Mouse (Mus musculus) cerebellum, adult 2 months (tissue): ENCODE results near the gene Vwa1. TPM values are rescaled to one million over a fixed set of nuclear protein-coding genes. Genes with fewer than 3 reads are reported as not detected.
A peak's percentile ranks its signal among the peaks of the same experiment; 100 is the strongest.
"Not testable (repeated sequence)": the region's sequence is repeated elsewhere in the genome, so short reads cannot be mapped to it uniquely, and the experiment has no call there.

Experiments used
- DNase-seq, 2 experiments: peaks; one replicate each; pipeline ENCODE4 v3.0.0; 2021
- H3K27ac ChIP-seq: fragments of 200-500 bp; 2 replicates; pipeline ENCODE4 v1.5.1; 2012; ENCODE audit warnings: low read length, control low read depth, inconsistent platforms; ENCODE audit not compliant: insufficient read depth
- H3K27me3 ChIP-seq: fragments of 200-500 bp; 2 replicates; pipeline ENCODE4 v1.6.1; 2012; ENCODE audit warnings: inconsistent platforms, mild to moderate bottlenecking, low read length, moderate library complexity; ENCODE audit not compliant: control insufficient read depth, insufficient read depth
- H3K4me1 ChIP-seq: fragments of 200-500 bp; 2 replicates; pipeline ENCODE4 v1.6.1; 2011; ENCODE audit warnings: low read length; ENCODE audit not compliant: control insufficient read depth, insufficient read depth
- H3K4me3 ChIP-seq: fragments of 200-500 bp; replicated peaks from 2 replicates; pipeline ENCODE3; 2011; ENCODE audit warnings: mild to moderate bottlenecking, low read depth, low read length, control low read depth; ENCODE audit not compliant: insufficient read depth
- CTCF ChIP-seq: fragments of 200-500 bp; IDR thresholded peaks from 2 replicates; pipeline ENCODE4 v1.5.1; 2011; ENCODE audit warnings: low read depth, mild to moderate bottlenecking, control low read depth, low read length, moderate library complexity, borderline replicate concordance; ENCODE audit not compliant: insufficient read depth
- POLR2A ChIP-seq: fragments of 200-500 bp; IDR thresholded peaks from 2 replicates; pipeline ENCODE4 v1.6.1; 2011; ENCODE audit warnings: low read length, control low read depth, borderline replicate concordance; ENCODE audit not compliant: insufficient read depth
- WGBS: fragments of 180-500 bp; shearing (Covaris S2); methylation state at CpG from one replicate; pipeline ENCODE4 v1.1.7; 2018; 5-methylcytosine and 5-hydroxymethylcytosine counted together
- polyA plus RNA-seq: library from polyadenylated mRNA; depleted of rRNA; stranded (reverse); fragments of >200 nt; gene quantifications from 2 replicates; pipeline ENCODE4 v1.2.3, GENCODE M21; 2012

Vwa1 gene
- polyA plus RNA-seq, 1 experiment: 35.4 TPM

- Histone ChIP-seq H3K27me3 (no peaks in the 10 kb centered on the region; the same call in 1 of the 2 replicates), H3K4me3 (peak overlapping the region; percentile 95), H3K27ac (peak overlapping the region; percentile 63), H3K4me1 (peaks cover 10% of the 10 kb centered on the region)
- peak; percentile 94 to 98 for DNase-seq
- WGBS: under 1% methylated on average over 58 of the region's 58 CpGs
- TF ChIP-seq POLR2A (peak; percentile 84), CTCF (no peak)
Measured at GRCm38 (mm10) chr4:155803340-155804041, 29.0 kb upstream of the Vwa1 start.

GRCm38 (mm10) chr4:155802741-155803339 lies 28.3 kb upstream of the Vwa1 start, which contains the start of gene Mrpl20:
Gene Mrpl20, plus strand, starts transcription at chr4:155802878.
- TF ChIP-seq POLR2A (no peak), CTCF (no peak)

GRCm38 (mm10) chr4:155802075-155802474 lies 27.6 kb upstream of the Vwa1 start:
- peaks cover 10% of the 10 kb centered on the region for H3K4me1 ChIP-seq
- TF ChIP-seq CTCF: no peak
- TF ChIP-seq POLR2A: no peak
- no peaks in the 10 kb centered on the region; the same call in 1 of the 2 replicates for H3K27me3 ChIP-seq
- no peak overlapping the region for H3K27ac ChIP-seq
- DNase-seq: no peak
- no peak overlapping the region for H3K4me3 ChIP-seq
- WGBS: 64% methylated on average over 1 of the region's 1 CpGs

More at GRCm38 (mm10) chr4:155802741-155803339, 28.3 kb upstream of the Vwa1 start, which contains the start of gene Mrpl20:
- Histone ChIP-seq H3K27ac (peak within 1 kb of the TSS; percentile 75), H3K27me3 (no peaks in the 10 kb centered on the region; the same call in 1 of the 2 replicates), H3K4me1 (peaks cover 10% of the 10 kb centered on the region), H3K4me3 (peak within 1 kb of the TSS; percentile 95)
- DNase-seq: no peak
- 8% methylated on average over 12 of the region's 12 CpGs for WGBS

- no peak for DNase-seq
- 73% methylated on average over 2 of the region's 2 CpGs for WGBS
- no peaks in the 10 kb centered on the region for H3K4me1 ChIP-seq
- no peak overlapping the region for H3K27ac ChIP-seq
- H3K27me3 ChIP-seq: no peaks in the 10 kb centered on the region
- H3K4me3 ChIP-seq: no peak overlapping the region
- TF ChIP-seq CTCF (no peak), POLR2A (no peak)
Measured at GRCm38 (mm10) chr4:155793730-155794129, 19.2 kb upstream of the Vwa1 start.

- Histone ChIP-seq H3K4me3 (no peak overlapping the region), H3K4me1 (no peaks in the 10 kb centered on the region), H3K27ac (no peak overlapping the region), H3K27me3 (no peaks in the 10 kb centered on the region)
- no peak for DNase-seq
- TF ChIP-seq POLR2A (no peak), CTCF (no peak)
- WGBS: 75% methylated on average over 24 of the region's 24 CpGs
Measured at GRCm38 (mm10) chr4:155791240-155791933, 16.9 kb upstream of the Vwa1 start.

GRCm38 (mm10) chr4:155790650-155791161 lies 16.2 kb upstream of the Vwa1 start:
- Histone ChIP-seq H3K27ac (no peak overlapping the region), H3K27me3 (no peaks in the 10 kb centered on the region), H3K4me3 (no peak overlapping the region), H3K4me1 (no peaks in the 10 kb centered on the region)
- no peak for DNase-seq
- TF ChIP-seq CTCF (no peak), POLR2A (no peak)
- WGBS: 73% methylated on average over 3 of the region's 3 CpGs

- TF ChIP-seq CTCF: no peak
- no peak for TF ChIP-seq POLR2A
- no peak for DNase-seq
- Histone ChIP-seq H3K4me1 (no peaks in the 10 kb centered on the region), H3K27me3 (no peaks in the 10 kb centered on the region), H3K4me3 (no peak within 1 kb of the TSS), H3K27ac (no peak within 1 kb of the TSS)
- 37% methylated on average over 3 of the region's 3 CpGs for WGBS
Measured at GRCm38 (mm10) chr4:155790021-155790489, 15.6 kb upstream of the Vwa1 start, which contains the start of gene Ankrd65. Gene Ankrd65, plus strand, starts transcription at chr4:155790439.

GRCm38 (mm10) chr4:155788833-155789232 lies 14.3 kb upstream of the Vwa1 start:
- H3K4me3 ChIP-seq, H3K4me1 ChIP-seq, DNase-seq, H3K27ac ChIP-seq, H3K27me3 ChIP-seq: not testable (repeated sequence)
- 82% methylated on average over 4 of the region's 4 CpGs for WGBS
